ENCODE assay signal across 15 mouse cellular contexts in the genomic region with DNA sequence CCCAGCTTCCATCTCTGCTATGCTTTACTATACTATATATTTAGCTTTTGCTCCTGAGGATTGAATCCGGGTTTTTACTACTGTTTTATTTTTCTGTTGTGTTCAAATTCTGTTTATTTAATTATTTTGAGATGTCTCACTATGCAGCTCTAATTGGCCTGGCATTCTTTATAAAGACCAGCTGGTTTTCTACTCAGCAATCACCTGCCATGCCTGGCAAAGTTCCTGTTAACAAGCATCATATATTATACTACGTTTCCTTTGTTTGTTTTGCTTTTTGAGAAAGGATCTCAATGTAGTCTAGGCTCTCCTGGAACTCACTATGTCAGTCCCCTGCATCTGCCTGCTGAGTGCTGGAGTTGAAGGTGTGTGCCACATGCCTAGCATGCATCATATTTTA. TPM values are rescaled to one million over a fixed set of nuclear protein-coding genes. Genes with fewer than 3 reads are reported as not detected.
DNase-seq lines count a peak whose midpoint lies in the region; ATAC-seq and TF ChIP-seq lines count a peak whose summit lies in the region.
"Had no signal": no experiment of that assay in that cellular context is flagged by ENCODE, and none has a peak within 500 bp of the region (broad histone marks: within the 10 kb centered on the region; RNA-seq: fewer than 3 reads in every experiment).

No protein-coding gene starts in this region.

- no peak overlapping the region for H3K9ac ChIP-seq in forebrain, embryonic 13.5 days
- H3K9ac ChIP-seq in forebrain, postnatal 0 days = no peak overlapping the region
- no peak overlapping the region for H3K9ac ChIP-seq in forebrain, embryonic 15.5 days (replicated peaks)
- no peak overlapping the region for H3K9ac ChIP-seq in forebrain, embryonic 16.5 days (replicated peaks; ENCODE audit: low read depth, low read length)
- H3K9ac ChIP-seq: embryonic facial prominence, embryonic 12.5 days had no signal

- no peaks in the 10 kb centered on the region for H3K27me3 ChIP-seq in forebrain, embryonic 13.5 days
- H3K27me3 ChIP-seq in forebrain, postnatal 0 days (ENCODE audit: insufficient read depth, low read length) = no peaks in the 10 kb centered on the region
- H3K27me3 ChIP-seq in forebrain, embryonic 15.5 days = no peaks in the 10 kb centered on the region
- no peaks in the 10 kb centered on the region for H3K27me3 ChIP-seq in forebrain, embryonic 16.5 days (replicated peaks; ENCODE audit: control insufficient read depth, insufficient read depth, low read length)
- H3K27me3 ChIP-seq: embryonic facial prominence, embryonic 12.5 days had no signal

- H3K27ac ChIP-seq in forebrain, embryonic 13.5 days = peak overlapping the region; percentile 41
- H3K27ac ChIP-seq in forebrain, postnatal 0 days (ENCODE audit: low read depth, low read length) = no peak overlapping the region
- H3K27ac ChIP-seq in forebrain, embryonic 15.5 days (replicated peaks) = peak overlapping the region; percentile 45; the same call in 1 of the 2 replicates
- no peak overlapping the region for H3K27ac ChIP-seq in forebrain, embryonic 16.5 days (ENCODE audit: low read length)
- H3K27ac ChIP-seq: embryonic facial prominence, embryonic 10.5 days; embryonic facial prominence, embryonic 12.5 days had no signal

- 80% methylated on average over 2 of the region's 2 CpGs for WGBS in forebrain, embryonic 13.5 days
- 68% methylated on average over 2 of the region's 2 CpGs for WGBS in forebrain, postnatal 0 days
- 73% methylated on average over 2 of the region's 2 CpGs for WGBS in forebrain, embryonic 15.5 days
- WGBS in forebrain, embryonic 16.5 days = 74% methylated on average over 2 of the region's 2 CpGs

- no peaks in the 10 kb centered on the region for H3K9me3 ChIP-seq in forebrain, embryonic 13.5 days (replicated peaks)
- H3K9me3 ChIP-seq in forebrain, postnatal 0 days (ENCODE audit: low read length) = no peaks in the 10 kb centered on the region
- H3K9me3 ChIP-seq in forebrain, embryonic 15.5 days = no peaks in the 10 kb centered on the region
- H3K9me3 ChIP-seq in forebrain, embryonic 16.5 days (ENCODE audit: control insufficient read depth, low read length) = no peaks in the 10 kb centered on the region
- H3K9me3 ChIP-seq: embryonic facial prominence, embryonic 10.5 days; embryonic facial prominence, embryonic 12.5 days had no signal

- no peak overlapping the region for H3K4me2 ChIP-seq in forebrain, embryonic 13.5 days
- no peak overlapping the region for H3K4me2 ChIP-seq in forebrain, postnatal 0 days (ENCODE audit: low read depth)
- no peak overlapping the region for H3K4me2 ChIP-seq in forebrain, embryonic 15.5 days (replicated peaks)
- H3K4me2 ChIP-seq in forebrain, embryonic 16.5 days (ENCODE audit: low read length) = no peak overlapping the region
- H3K4me2 ChIP-seq: embryonic facial prominence, embryonic 12.5 days had no signal

- peaks cover 97% of the 10 kb centered on the region for H3K36me3 ChIP-seq in forebrain, embryonic 13.5 days (ENCODE audit: poor library complexity, severe bottlenecking)
- H3K36me3 ChIP-seq in forebrain, postnatal 0 days (ENCODE audit: insufficient read depth) = peaks cover 85% of the 10 kb centered on the region
- peaks cover 90% of the 10 kb centered on the region for H3K36me3 ChIP-seq in forebrain, embryonic 15.5 days
- H3K36me3 ChIP-seq in forebrain, embryonic 16.5 days (ENCODE audit: control insufficient read depth, insufficient read depth) = peaks cover 43% of the 10 kb centered on the region

- ATAC-seq in forebrain, embryonic 13.5 days = no peak
- ATAC-seq in forebrain, postnatal 0 days = no peak
- ATAC-seq in forebrain, embryonic 15.5 days (replicated peaks) = no peak
- no peak for ATAC-seq in forebrain, embryonic 16.5 days

- no peak for TF ChIP-seq POLR2A in brain, embryonic 14.5 days (IDR thresholded peaks at IDR 0.05; ENCODE audit: borderline replicate concordance, extremely low read depth, insufficient read depth, insufficient read length, poor library complexity, severe bottlenecking)

- no peak for TF ChIP-seq CTCF in forebrain, postnatal 0 days (IDR thresholded peaks at IDR 0.05; ENCODE audit: low read depth)
- TF ChIP-seq CTCF in brain, embryonic 14.5 days (IDR thresholded peaks at IDR 0.05; ENCODE audit: borderline replicate concordance, extremely low read depth, insufficient read depth, insufficient read length) = no peak

- H3K4me1 ChIP-seq in forebrain, embryonic 13.5 days = no peaks in the 10 kb centered on the region
- no peaks in the 10 kb centered on the region for H3K4me1 ChIP-seq in forebrain, postnatal 0 days (ENCODE audit: insufficient read depth)
- no peaks in the 10 kb centered on the region for H3K4me1 ChIP-seq in forebrain, embryonic 15.5 days
- no peaks in the 10 kb centered on the region for H3K4me1 ChIP-seq in forebrain, embryonic 16.5 days (replicated peaks; ENCODE audit: control insufficient read depth, insufficient read depth, low read length)
- H3K4me1 ChIP-seq: embryonic facial prominence, embryonic 10.5 days; embryonic facial prominence, embryonic 12.5 days had no signal

- no peak overlapping the region for H3K4me3 ChIP-seq in forebrain, embryonic 13.5 days
- no peak overlapping the region for H3K4me3 ChIP-seq in forebrain, postnatal 0 days (ENCODE audit: low read depth, low read length)
- H3K4me3 ChIP-seq in forebrain, embryonic 15.5 days = no peak overlapping the region
- no peak overlapping the region for H3K4me3 ChIP-seq in forebrain, embryonic 16.5 days (replicated peaks; ENCODE audit: low read length)
- H3K4me3 ChIP-seq: embryonic facial prominence, embryonic 10.5 days; embryonic facial prominence, embryonic 12.5 days had no signal

- no peak for DNase-seq in forebrain, postnatal 0 days
- DNase-seq in brain, embryonic 14.5 days (ENCODE audit: low read depth) = peak; percentile 40
- no peak for DNase-seq in embryo, embryonic 10 days (ENCODE audit: low spot score)
- DNase-seq: adrenal gland, adult 2 months; adrenal gland, postnatal 10 days; adrenal gland, postnatal 25 days; cerebellum, adult 11 months; cerebellum, adult 8-10 months; cerebellum, adult 9-11 months; cerebellum, postnatal 36 days had no signal

RNA-seq across cellular contexts. Expression of a gene that starts 8.3 kb away (rescaled TPM):
- polyA plus RNA-seq in forebrain, embryonic 13.5 days (2015; fragmentation: Nextera tagmentation; extraction: Ambion mirVana) = 77.4 and 91.8 TPM in 2 replicates
- 103 and 109 TPM in 2 replicates for total RNA-seq in forebrain, postnatal 0 days (2014; rRNA removed)
- polyA plus RNA-seq in forebrain, postnatal 0 days (2015; fragmentation: Nextera tagmentation; extraction: Ambion mirVana) = 40.3 and 60.8 TPM in 2 replicates
- 67.9 and 74.8 TPM in 2 replicates for polyA plus RNA-seq in forebrain, embryonic 15.5 days (2015; fragmentation: Nextera tagmentation; extraction: Ambion mirVana)
- polyA plus RNA-seq in forebrain, embryonic 16.5 days (2015; fragmentation: Nextera tagmentation; extraction: Ambion mirVana) = 61.4 and 73.7 TPM in 2 replicates
- polyA plus RNA-seq in brain, embryonic 14.5 days (2012; rRNA removed) = 72.4 and 100 TPM in 2 replicates

RNA-seq across cellular contexts. Expression of a gene that starts 28.4 kb away (rescaled TPM):
- 5.8 and 7.7 TPM in 2 replicates for polyA plus RNA-seq in forebrain, embryonic 13.5 days (2015; fragmentation: Nextera tagmentation; extraction: Ambion mirVana)
- 13.6 and 16.9 TPM in 2 replicates for total RNA-seq in forebrain, postnatal 0 days (2014; rRNA removed)
- 10.8 and 14.1 TPM in 2 replicates for polyA plus RNA-seq in forebrain, postnatal 0 days (2015; fragmentation: Nextera tagmentation; extraction: Ambion mirVana)
- 6.8 and 7.2 TPM in 2 replicates for polyA plus RNA-seq in forebrain, embryonic 15.5 days (2015; fragmentation: Nextera tagmentation; extraction: Ambion mirVana)
- polyA plus RNA-seq in forebrain, embryonic 16.5 days (2015; fragmentation: Nextera tagmentation; extraction: Ambion mirVana) = 7.3 and 8.4 TPM in 2 replicates
- 24.8 and 39.2 TPM in 2 replicates for polyA plus RNA-seq in brain, embryonic 14.5 days (2012; rRNA removed)

RNA-seq across cellular contexts. Expression of a gene that starts 37.9 kb away (rescaled TPM):
- 82.5 and 83.3 TPM in 2 replicates for polyA plus RNA-seq in forebrain, embryonic 13.5 days (2015; fragmentation: Nextera tagmentation; extraction: Ambion mirVana)
- 52.7 and 57.4 TPM in 2 replicates for total RNA-seq in forebrain, postnatal 0 days (2014; rRNA removed)
- 55.2 and 62.3 TPM in 2 replicates for polyA plus RNA-seq in forebrain, postnatal 0 days (2015; fragmentation: Nextera tagmentation; extraction: Ambion mirVana)
- 92.6 and 95.7 TPM in 2 replicates for polyA plus RNA-seq in forebrain, embryonic 15.5 days (2015; fragmentation: Nextera tagmentation; extraction: Ambion mirVana)
- 98.6 and 101 TPM in 2 replicates for polyA plus RNA-seq in forebrain, embryonic 16.5 days (2015; fragmentation: Nextera tagmentation; extraction: Ambion mirVana)
- polyA plus RNA-seq in brain, embryonic 14.5 days (2012; rRNA removed) = 51.6 and 58.0 TPM in 2 replicates

Comparison
In these comparisons a context has a peak if more than half of its experiments do, and no peak if none do; other contexts are left out.
1. H3K27ac ChIP-seq: peak in forebrain, embryonic 13.5 days (single experiment) and forebrain, embryonic 15.5 days (single experiment); none in forebrain, postnatal 0 days (single experiment) and forebrain, embryonic 16.5 days (single experiment).